Mouse (Mus musculus) neutrophil, adult 5-6 weeks (primary cell): ENCODE data around the gene 3830406C13Rik. TPM values are rescaled to one million over a fixed set of nuclear protein-coding genes. Genes with fewer than 3 reads are reported as not detected.
"Not testable (repeated sequence)": the region's sequence is repeated elsewhere in the genome, so short reads cannot be mapped to it uniquely, and the experiment has no call there.

ENCODE experiments used
- ATAC-seq: fragments of 151-379, 151-347 bp; 2 replicates; pipeline ENCODE4 v1.8.0; 2017; ENCODE audit warnings: mild to moderate bottlenecking, moderate TSS enrichment; ENCODE audit not compliant: insufficient number of reproducible peaks, poor library complexity, low FRiP score, severe bottlenecking; ENCODE audit errors: extremely low read depth
- total RNA-seq: library from RNA; stranded (forward); fragments of 200-1000 nt; gene quantifications from 2 replicates; pipeline ENCODE4 v1.2.3, GENCODE M21; 2017

3830406C13Rik gene
- total RNA-seq = 11.2 and 14.0 TPM in 2 replicates

DNA sequence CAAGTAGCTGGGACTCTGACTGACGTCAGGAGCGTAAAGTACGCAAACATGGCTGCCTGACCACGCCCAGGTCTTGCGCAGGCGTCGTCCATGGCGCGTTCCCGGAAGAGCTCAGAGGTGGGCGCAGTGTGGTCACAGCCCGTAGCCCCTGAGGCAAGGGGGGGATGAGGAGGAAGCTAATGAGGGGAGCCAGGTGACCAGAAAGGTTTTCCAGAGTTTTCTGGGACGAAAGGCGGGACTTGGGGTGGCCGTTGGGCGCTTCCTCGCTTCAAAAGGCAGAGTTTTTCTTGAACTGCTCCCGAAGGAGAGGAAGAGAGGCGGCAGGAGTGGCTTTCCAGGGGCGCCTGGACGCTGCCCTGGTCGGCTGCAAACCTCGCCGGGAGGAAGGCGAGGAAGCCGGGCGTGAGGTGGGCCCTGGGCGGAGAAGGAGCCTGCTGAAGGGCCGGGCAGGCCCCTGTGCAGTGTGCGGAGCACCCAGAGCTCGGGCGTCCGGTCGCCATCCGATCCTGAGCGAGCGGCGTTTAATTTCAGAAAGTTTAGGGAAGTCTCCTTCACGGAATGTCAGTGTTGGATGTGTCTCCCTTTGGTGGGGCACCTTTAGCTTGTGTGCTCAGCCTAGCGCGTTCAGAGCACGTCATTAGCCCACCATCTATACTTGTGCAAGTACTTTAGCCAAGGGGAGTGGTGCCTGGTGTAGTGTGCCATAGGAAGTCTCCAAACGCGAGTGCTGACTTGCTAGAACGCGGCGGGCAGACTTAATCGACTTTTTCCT, at the start of gene 3830406C13Rik:
Gene 3830406C13Rik, plus strand, starts transcription at position 33 of the 772 bp plus-strand sequence.
- peak; percentile 89 for ATAC-seq

DNA sequence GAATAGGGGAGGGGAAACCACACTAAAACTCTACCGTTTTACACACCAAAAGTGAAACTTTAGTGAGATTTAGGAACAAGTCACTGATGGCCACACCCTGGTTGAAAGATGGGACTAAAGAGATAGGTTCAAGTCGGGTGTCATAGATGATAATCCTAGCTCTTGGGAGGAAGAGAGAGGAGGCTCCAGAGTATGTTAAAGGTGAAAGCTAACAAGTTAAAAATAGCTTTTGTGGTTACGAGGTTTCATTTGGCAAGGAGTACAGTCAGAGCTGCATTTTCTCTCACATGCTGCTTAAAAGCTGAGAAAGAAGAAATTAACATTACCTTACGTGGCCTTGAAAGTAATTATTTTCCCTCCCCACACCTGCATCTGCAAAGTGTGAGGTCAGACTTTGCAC, 40.2 kb upstream of the 3830406C13Rik start:
- ATAC-seq = no peak

DNA sequence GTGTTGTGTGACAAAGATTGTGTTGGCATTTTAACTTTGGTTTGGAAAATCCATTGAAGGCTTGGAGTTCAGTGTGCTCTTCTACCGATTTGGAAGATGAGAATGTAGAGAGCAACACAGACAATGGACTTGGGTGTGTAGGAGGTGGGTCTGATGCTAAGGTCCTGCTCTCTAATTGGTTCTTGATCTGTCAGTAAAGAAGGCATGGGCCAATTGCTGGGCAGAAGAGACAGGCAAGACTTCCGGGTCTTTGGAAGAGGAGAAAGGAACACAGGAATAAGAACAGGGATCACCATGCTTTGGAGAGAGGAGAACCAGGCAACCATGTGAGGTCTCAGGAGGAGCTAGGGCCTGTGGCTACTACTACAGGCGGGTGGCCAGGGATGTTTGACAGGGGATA, 7.9 kb upstream of the 3830406C13Rik start:
- ATAC-seq = no peak

DNA sequence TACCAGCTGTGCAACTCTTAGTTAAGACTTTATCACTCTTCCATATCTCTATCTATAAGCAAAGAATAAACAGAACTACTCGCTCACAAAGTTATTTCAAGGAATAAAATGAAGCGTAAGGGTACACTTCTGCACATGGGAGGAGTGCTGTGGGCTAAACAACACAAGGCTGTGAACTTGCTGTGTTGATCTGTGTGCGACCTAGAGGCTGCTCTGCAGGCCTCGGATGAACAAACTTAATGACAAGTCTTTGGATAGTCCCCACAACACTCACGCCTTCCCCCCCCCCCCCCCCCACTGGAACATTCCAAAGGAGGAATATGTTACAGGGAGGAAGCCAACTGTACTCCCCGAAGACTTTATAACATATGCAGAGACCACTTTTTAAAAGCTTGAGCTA, 332 bp upstream of the 3830406C13Rik start, which contains the start of gene Gm49355:
Gene Gm49355, plus strand, starts transcription at position 336 of the 400 bp plus-strand sequence.
- no peak for ATAC-seq

DNA sequence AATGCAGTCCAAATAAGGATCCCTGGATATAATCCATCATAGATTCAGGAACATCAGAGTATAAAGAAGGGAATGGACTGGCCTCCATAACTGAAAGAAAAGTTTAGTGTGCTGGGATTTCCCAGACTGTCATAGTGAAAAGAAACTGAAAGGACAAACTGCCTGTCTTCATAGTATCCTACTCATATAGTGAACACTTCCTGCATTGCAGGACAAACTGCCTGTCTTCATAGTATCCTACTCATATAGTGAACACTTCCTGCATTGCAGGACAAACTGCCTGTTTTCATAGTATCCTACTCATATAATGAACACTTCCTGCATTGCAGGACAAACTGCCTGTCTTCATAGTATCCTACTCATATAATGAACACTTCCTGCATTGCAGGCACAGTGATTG, 5.8 kb downstream of the 3830406C13Rik start:
- ATAC-seq = not testable (repeated sequence)

DNA sequence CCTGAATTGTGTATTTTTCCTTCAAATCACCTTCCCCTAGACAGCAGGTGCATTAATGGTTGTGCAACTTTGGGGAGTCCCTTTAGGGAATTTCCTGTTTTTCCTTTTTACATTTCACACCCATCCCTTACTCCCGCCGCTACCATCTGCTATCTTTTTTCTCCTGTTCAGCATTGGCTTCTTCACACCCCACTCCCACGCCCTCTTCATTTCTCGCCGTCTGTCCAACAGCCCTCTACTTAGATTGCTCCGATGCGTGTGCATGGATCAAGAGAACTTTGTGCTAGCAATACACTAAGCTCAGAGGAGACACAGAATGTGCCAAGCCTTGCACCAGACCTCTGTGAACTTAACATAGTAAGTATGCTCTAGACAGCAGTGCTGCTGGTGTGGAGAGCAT, 12.4 kb downstream of the 3830406C13Rik start:
- ATAC-seq = no peak

DNA sequence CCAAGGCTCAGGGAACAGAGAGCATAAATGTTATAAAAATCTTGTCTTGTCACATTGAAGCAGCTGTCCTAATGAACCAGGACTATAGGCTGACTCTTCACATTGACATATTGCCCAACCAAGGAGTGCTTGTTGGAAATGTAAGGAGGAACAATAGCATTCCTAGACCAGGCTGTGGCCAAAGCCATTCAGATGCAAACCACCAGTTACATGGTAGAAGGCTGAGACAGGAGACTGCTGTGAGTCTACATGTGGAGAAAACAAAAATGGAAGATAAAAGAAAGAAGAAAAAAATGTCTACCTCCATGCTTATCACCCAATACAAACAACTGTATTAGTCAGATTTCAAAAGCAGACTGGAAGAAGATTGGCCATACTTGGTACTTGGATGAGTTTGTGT, 15.2 kb downstream of the 3830406C13Rik start:
- ATAC-seq = no peak

DNA sequence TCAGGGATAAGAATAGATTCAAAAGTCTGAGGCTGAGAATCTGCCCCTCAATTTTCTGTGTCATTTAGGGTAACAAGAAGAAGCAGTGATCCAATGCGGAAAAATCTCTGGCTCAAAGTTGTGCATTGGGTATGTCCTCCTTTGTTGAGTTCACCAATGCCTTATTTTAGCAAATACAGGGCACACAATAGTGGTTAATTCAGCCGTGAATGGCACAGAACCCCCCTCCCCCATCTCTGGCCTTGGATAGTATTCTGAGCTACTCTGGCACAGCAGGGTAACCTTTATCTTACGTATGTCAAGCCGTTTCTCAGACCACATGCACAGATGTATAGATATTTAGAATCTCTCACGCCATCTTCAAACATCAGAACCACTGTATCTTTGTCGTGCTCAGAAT, 15.7 kb downstream of the 3830406C13Rik start:
- ATAC-seq = no peak

DNA sequence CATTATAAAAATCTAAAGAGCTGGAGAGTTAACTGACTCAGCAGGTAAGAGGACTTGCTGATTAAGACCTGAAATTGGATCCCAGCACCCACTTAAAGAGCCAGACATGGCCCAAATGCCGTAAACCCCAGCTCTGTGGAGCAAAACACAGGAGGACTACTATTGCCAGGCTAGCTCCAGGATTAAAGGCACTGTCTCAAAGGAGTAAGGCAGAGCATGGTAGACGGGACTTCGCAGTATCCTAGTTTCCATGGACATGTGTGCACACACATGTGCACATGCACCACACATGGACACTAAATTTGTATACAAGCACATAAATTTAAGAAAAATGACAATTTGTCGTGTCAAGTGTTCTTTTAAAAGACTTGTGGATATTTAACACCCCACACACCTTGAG, 16.3 kb downstream of the 3830406C13Rik start:
- no peak for ATAC-seq

DNA sequence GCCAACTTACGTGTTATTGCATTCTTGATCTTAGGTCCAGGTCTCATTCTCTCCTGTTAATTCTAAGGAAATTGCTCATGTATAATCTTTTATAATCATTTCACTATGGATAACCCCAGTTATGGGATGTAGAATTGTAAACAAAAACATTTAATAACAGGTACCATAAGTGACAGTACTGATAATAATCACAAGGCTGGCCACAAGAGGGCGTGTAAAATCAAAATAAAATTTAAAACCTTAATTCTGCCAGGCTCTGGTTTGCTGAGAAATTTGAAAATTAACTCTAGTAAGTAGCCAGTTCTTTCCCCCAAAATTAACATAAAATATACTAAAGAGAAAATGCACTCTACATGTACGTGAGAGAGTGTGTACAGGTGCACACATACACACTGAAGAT, 16.7 kb downstream of the 3830406C13Rik start:
- no peak for ATAC-seq

DNA sequence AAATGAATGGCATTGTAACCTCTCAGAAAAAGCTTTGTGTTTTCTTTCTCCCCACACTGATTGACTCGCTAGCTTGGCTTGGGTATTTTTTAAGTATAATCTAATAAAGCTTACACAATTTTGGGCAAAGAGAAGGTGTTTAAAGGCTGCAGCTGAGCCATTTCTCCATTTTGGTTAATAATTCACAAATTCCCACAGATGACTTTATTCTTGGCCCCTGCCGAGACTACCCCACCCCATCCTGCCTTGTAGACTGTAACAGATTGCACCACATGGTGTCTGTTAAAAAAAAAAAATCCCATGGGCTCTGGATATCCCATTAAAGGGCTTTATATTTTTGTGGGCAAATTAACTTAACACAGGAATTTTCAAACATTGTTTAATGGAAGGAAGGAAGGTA, 19.1 kb downstream of the 3830406C13Rik start:
- ATAC-seq = no peak

DNA sequence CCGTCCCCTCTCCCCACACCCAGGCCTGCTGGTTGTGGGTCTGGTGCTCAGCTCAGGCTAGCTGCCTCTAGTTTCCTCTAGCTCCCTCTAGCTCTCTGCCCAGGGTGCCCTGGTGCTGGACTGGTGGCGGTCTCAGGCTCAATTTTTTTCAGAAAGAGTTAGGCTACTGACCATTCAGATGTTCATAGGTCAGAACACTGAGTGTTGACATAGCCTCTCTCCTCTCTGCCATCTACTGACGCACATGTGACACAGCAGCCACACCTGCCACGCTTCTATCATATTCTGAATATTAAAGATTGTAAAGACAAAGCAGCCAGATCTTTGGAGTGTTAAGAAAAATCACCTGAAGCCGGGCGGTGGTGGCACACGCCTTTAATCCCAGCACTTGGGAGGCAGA, 49.6 kb downstream of the 3830406C13Rik start:
- no peak for ATAC-seq

DNA sequence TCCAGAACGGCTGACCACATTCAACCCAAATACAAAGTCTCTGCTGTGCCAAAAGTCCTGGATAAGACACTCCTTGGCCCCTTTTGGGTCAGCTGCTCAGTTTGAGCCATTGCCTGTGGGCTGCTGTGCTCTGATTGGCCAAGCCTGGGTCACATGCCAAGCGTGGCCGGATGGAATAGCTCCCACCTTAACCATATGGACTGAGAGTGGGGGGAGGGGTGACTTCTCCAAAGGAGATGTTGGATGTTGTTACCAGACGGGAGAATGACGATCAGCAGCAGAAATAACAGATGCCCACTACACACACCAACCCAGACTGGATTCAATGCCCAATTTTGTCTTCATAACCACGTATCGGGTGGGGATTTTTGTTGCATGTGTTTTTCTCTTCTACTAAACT, 51.0 kb downstream of the 3830406C13Rik start:
- ATAC-seq = no peak

DNA sequence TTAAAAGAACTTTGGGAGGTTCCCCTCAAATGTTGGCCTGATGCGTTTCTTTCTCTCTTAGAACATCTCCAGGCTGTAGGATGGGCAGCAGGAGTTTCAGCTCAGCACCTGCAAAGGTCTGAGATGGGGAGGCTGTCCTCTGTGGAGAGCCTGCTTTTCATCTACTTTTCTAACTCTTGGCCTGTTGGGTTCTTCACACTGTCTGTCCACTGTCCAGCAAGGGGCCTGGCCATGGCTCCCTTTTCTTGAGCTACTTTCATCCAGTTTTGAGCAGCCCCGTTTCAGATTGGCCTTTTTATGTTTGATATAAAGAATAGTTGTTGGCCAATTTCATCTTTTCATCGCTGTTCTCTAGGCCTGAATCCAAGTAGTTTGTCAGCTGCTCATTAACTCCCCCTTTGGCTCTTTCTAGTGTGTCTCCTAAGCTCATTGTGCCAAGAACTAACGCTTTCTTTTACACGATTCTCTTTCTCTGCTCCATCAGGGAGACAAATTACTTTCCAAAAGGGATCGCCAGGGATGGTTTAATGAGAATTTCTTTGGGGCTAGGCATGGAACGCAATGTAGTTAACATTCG, 53.5 kb downstream of the 3830406C13Rik start:
- no peak for ATAC-seq

DNA sequence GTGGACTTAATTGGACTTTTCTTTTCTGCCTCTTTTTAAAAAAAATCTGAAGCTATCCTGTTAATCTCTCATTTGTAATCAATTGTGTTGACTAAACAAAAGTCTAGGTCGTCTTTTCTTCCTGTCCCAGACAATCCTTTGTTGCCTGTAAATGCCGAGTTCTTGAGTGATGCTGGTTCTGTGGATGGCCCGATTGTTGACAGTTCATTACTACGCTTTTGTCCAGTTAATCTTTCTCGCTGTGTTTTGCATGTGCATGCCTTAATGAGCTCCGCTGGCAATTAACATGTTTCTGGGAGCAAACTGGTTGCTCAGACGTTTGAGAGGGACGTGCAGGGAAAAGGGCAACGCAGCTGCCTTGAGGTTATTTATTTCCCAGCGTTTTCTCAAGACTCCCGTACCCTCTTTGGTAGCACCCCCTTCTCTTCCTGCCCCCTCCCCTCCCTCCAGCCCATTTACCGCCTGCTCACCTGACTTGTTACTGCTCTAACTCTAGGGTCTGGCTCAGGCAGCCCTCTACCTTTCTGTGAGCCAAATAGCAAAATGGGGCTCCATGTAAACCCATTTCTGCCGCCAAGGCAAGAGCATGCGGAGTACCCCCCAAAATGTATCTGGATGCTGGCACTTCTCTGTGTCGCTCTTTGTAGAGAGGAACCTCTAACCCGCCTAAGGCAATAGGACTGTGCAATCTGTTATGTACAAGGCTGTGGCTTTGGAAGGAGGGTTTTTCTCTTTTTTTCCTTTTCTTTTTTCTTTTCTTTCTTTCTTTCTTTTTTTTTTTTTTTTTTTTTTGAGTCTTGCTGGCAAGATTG, 54.2 kb downstream of the 3830406C13Rik start:
- no peak for ATAC-seq

DNA sequence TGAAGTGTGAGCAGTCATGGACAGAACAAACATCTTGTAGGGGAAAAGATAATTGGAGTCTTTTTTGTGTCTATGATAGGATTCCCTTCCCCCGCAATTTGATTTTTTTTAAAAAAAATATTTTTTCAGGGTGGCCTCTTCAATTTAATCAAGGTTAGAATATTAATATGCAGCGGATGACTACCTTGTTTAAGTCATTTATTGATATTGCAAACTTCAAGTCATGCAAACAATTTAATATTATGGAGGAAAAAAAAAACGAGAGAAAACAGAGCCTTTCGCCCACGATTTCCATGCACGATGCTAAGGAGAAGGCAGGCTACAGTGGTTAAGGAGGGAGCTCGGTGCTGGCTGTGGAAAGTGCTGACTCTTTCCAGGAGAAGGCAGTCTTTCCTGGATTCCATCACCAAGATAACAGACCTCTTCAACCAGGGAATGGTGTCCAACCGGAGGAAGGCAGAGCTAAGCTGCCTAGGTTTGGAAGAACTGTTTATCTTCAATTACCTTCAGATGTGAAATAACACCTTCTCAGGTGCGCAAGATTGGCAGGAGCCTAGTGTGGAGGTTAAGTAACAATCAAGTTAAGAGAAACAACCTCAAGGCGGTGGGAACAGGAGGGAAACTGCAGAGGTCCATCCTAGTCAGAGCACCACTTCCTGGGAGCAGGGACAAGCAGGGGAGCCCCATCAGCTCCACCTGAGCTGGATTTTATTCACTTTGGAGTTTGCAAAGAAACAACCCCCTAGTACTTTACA, 55.0 kb downstream of the 3830406C13Rik start:
- ATAC-seq = no peak

DNA sequence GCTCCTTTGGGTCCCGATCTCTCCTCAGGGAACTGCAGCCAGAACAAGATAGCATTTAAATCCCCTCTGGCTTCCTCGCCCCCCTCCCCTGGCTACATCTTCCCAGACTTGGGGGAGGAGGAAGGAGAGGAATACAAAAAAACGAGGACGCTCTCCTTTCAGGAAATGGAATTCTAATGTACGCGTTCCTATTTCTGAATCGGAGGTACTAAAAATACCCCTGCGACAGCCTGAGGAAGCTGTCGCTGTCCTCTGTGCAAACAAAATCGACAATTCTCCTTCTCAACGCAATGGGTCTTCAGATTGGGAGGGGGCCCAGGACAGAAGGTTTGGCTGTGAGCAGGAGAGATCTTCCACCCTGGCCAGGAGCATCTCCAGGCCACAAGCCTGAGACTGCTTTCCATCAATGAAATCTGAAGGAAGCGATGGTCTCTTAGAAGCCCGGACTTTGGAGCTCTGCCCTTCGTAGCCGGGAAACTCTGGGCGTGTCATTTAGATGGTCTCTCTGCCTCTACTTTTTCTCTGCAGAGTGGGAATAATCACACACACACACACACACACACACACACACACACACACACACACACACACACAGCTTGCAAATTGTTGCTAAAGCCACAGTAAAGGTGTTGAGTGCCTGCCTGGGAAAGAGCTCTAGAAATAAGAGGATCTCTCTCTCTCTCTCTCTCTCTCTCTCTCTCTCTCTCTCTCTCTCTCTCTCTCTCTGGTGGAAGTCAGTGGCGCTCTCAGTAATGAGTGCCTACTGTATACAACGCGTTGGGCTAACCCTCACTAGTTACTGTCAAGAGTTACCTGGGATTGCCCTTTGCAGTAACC, 56.5 kb downstream of the 3830406C13Rik start:
- ATAC-seq = no peak

DNA sequence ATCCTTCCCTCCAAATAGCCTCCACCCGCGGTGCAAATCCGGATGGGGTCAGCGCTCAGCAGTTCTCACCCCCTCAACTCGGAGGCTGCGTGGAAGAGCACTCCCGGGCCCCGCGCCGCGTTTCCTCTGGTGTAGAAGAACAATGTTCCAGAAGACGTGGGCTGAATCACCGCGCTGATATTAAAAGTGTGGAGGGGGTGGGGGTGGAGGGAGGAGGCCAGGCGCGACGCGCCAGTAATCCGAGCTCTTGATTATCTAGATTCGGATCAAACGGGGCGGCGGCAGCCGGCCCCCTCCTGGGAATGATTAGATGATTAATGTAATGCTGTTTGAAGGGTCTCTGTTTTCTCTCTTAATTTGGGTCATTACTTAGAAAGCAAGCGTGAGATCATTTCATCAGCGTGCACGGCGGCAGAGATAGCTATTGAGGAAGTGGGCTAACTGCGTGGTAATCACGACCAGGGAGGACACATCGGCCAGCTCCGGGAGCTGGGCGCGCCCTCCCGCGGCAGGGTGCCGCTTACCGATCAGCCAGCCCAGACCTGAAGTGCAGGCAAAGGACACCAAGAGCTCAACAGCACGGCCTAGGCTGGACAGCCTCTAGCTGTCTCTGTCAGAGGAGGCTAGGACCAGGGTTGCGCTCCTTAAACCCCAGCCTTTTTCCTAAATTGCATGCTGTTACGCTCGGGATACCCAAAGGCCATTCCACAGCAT, 57.3 kb downstream of the 3830406C13Rik start:
- no peak for ATAC-seq
